In the genomic region with DNA sequence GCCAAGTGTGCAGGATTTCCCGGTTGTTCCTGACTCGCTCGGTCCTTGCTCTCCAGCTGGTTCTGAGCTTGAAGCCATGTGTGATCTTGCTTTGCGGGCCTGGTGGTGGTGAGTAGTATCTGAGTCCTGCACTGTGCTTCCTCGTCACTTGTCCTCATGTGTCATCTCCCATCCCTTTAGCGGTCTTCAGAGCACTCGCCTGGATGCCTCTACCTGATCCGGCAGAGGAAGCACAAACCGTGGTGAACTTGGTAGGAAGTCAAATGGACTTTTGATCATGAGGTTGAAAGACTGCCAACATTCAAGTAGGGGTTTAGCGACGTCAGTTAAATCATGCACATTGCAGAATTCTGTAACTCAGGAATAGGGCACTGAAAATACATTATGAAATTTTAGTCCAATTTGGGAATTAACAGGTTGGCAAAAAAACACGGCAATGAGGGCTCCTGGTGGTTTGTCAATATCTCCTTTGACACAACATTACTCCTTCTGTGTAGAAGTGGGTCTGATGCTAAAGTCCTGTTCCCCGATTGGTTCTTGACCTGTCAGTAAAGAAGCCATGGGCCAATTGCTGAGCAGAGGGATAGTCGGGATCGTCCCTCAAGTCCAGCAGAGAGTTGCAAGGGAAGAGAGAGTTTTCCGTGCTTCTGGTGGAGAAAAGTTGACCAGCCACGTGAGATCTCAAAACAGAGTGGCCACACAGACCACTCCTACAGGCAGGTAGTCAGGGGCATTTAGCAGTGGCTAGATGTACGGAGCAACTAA, we compare ENCODE assay signal across 13 mouse cellular contexts.
"Had no signal": no experiment of that assay in that cellular context is flagged by ENCODE, and none has a peak within 500 bp of the region (broad histone marks: within the 10 kb centered on the region; RNA-seq: fewer than 3 reads in every experiment).

No protein-coding gene starts in this region.

- H3K36me3 ChIP-seq: limb, embryonic 10.5 days; liver, embryonic 15.5 days; midbrain, embryonic 12.5 days; stomach, embryonic 15.5 days had no signal

- H3K27ac ChIP-seq: left cerebral cortex, adult 2 months; limb, embryonic 10.5 days; liver, embryonic 15.5 days; macrophage; midbrain, embryonic 12.5 days; stomach, embryonic 15.5 days had no signal

- H3K4me1 ChIP-seq: liver, embryonic 15.5 days; stomach, embryonic 15.5 days had no signal

- H3K27me3 ChIP-seq: liver, embryonic 15.5 days; midbrain, embryonic 12.5 days; stomach, embryonic 15.5 days had no signal

- H3K9ac ChIP-seq: liver, embryonic 15.5 days; midbrain, embryonic 12.5 days; stomach, embryonic 15.5 days had no signal

- H3K4me3 ChIP-seq: left cerebral cortex, adult 2 months; limb, embryonic 10.5 days; liver, embryonic 15.5 days; midbrain, embryonic 12.5 days; stomach, embryonic 15.5 days had no signal

- H3K4me2 ChIP-seq: liver, embryonic 15.5 days; midbrain, embryonic 12.5 days; stomach, embryonic 15.5 days had no signal

- H3K9me3 ChIP-seq: limb, embryonic 10.5 days; liver, embryonic 15.5 days; midbrain, embryonic 12.5 days; stomach, embryonic 15.5 days had no signal

- DNase-seq: right cerebral cortex, postnatal 14 days; thymus, postnatal 4 days had no signal

- ATAC-seq: hindbrain, embryonic 16.5 days; inflammation-experienced regulatory T-cells, adult 6 months; intestine, postnatal 0 days; lung, postnatal 0 days; midbrain, embryonic 16.5 days had no signal
